Mouse (Mus musculus) CH12.LX (cell line): ENCODE measurements around the gene Slc22a7. TPM values are rescaled to one million over a fixed set of nuclear protein-coding genes. Genes with fewer than 3 reads are reported as not detected.

Source experiments
- DNase-seq: peaks from one replicate; pipeline ENCODE4 v3.0.0-alpha.2; 2013; ENCODE audit errors: extremely low read depth
- H3K27ac ChIP-seq: 2 replicates; pipeline ENCODE4 v1.5.1; 2012; ENCODE audit warnings: low read depth, mild to moderate bottlenecking, control low read depth, moderate library complexity; ENCODE audit not compliant: insufficient read depth
- H3K27me3 ChIP-seq: replicated peaks from 2 replicates; pipeline ENCODE3; 2012; ENCODE audit warnings: inconsistent platforms
- H3K36me3 ChIP-seq, 2 experiments: replicated peaks in 1 of 2; 2 replicates each; pipeline versions ENCODE3 to v1.6.1; 2012; ENCODE audit warnings: inconsistent platforms in 1 of 2, low read length in 1 of 2, mild to moderate bottlenecking in 1 of 2, mixed read lengths in 1 of 2, moderate library complexity in 1 of 2; ENCODE audit not compliant: control insufficient read depth in 1 of 2, insufficient read depth in 1 of 2
- H3K4me1 ChIP-seq, 2 experiments: 2 replicates each; pipeline ENCODE4 v1.6.1; 2012; ENCODE audit warnings: inconsistent platforms in 1 of 2, moderate library complexity in 1 of 2; ENCODE audit not compliant: insufficient read depth in 2 of 2, control insufficient read depth in 1 of 2
- H3K4me2 ChIP-seq: 2 replicates; pipeline ENCODE4 v1.6.1; 2012; ENCODE audit warnings: low read depth, mild to moderate bottlenecking, control low read depth; ENCODE audit not compliant: poor library complexity, insufficient read depth, severe bottlenecking
- H3K4me3 ChIP-seq, 3 experiments: fragments of 150-350 bp in 1 of 3; sonication (generic) in 1 of 3; replicated peaks in 1 of 3; 2 replicates each; pipeline versions ENCODE3 to v1.5.1; 2011 to 2012; ENCODE audit warnings: low read depth in 2 of 3, low read length in 2 of 3, mild to moderate bottlenecking in 2 of 3, moderate library complexity in 2 of 3, control low read depth in 1 of 3, improper control_type of control experiment in 1 of 3, inconsistent platforms in 1 of 3, mixed read lengths in 1 of 3; ENCODE audit not compliant: poor library complexity in 1 of 3
- H3K79me2 ChIP-seq: replicated peaks from 2 replicates; pipeline ENCODE4 v1.6.1; 2012; ENCODE audit warnings: mild to moderate bottlenecking, moderate library complexity; ENCODE audit not compliant: control insufficient read depth, poor library complexity, insufficient read depth, severe bottlenecking; ENCODE audit errors: extremely low read depth
- H3K9ac ChIP-seq: 2 replicates; pipeline ENCODE4 v1.6.1; 2012; ENCODE audit warnings: low read depth, mild to moderate bottlenecking, control low read depth, moderate library complexity; ENCODE audit not compliant: insufficient read depth
- H3K9me3 ChIP-seq: replicated peaks from 2 replicates; pipeline ENCODE3; 2012; ENCODE audit warnings: low read length, inconsistent platforms, mixed read lengths
- CHD2 ChIP-seq: IDR thresholded peaks from 2 replicates; pipeline ENCODE4 v1.6.1; 2011; ENCODE audit warnings: low read length, improper control_type of control experiment
- CTCF ChIP-seq, 2 experiments: IDR thresholded peaks in 1 of 2; conservative IDR thresholded peaks in 1 of 2; 2 replicates each; pipeline ENCODE4 v1.5.1; 2011 to 2012; ENCODE audit warnings: low read depth in 2 of 2, low read length in 2 of 2, improper control_type of control experiment in 1 of 2, inconsistent platforms in 1 of 2, mild to moderate bottlenecking in 1 of 2, moderate library complexity in 1 of 2
- E2F4 ChIP-seq: IDR thresholded peaks from 2 replicates; pipeline ENCODE4 v1.6.1; 2011; ENCODE audit warnings: low read depth, low read length, improper control_type of control experiment; ENCODE audit not compliant: insufficient replicate concordance
- ELF1 ChIP-seq: IDR thresholded peaks from 2 replicates; pipeline ENCODE4 v1.6.1; 2014; ENCODE audit warnings: low read depth, mild to moderate bottlenecking, inconsistent platforms, low read length, improper control_type of control experiment
- ETS1 ChIP-seq: conservative IDR thresholded peaks from 2 replicates; pipeline ENCODE4 v1.6.1; 2012; ENCODE audit warnings: low read depth, mild to moderate bottlenecking, inconsistent platforms, low read length, improper control_type of control experiment, moderate library complexity
- GABPA ChIP-seq: IDR thresholded peaks from 2 replicates; pipeline ENCODE4 v1.6.1; 2012; ENCODE audit warnings: low read depth, low read length, improper control_type of control experiment, inconsistent platforms; ENCODE audit not compliant: insufficient replicate concordance
- HCFC1 ChIP-seq: IDR thresholded peaks from 2 replicates; pipeline ENCODE4 v1.6.1; 2012; ENCODE audit warnings: low read depth, mild to moderate bottlenecking, inconsistent platforms, low read length, improper control_type of control experiment
- IRF4 ChIP-seq: IDR thresholded peaks from 2 replicates; pipeline ENCODE4 v1.6.1; 2014; ENCODE audit warnings: low read depth, mild to moderate bottlenecking, inconsistent platforms, low read length, improper control_type of control experiment
- KAT2A ChIP-seq: IDR thresholded peaks from 2 replicates; pipeline ENCODE4 v1.6.1; 2012; ENCODE audit warnings: low read length, improper control_type of control experiment, inconsistent platforms; ENCODE audit not compliant: insufficient replicate concordance
- MAFK ChIP-seq: IDR thresholded peaks from 2 replicates; pipeline ENCODE4 v1.6.1; 2011; ENCODE audit warnings: low read length, improper control_type of control experiment; ENCODE audit not compliant: insufficient replicate concordance
- MAX ChIP-seq: IDR thresholded peaks from 2 replicates; pipeline ENCODE4 v1.6.1; 2011; ENCODE audit warnings: low read length, improper control_type of control experiment
- MXI1 ChIP-seq: IDR thresholded peaks from 2 replicates; pipeline ENCODE4 v1.6.1; 2011; ENCODE audit warnings: mild to moderate bottlenecking, low read depth, low read length, improper control_type of control experiment
- MYC ChIP-seq: IDR thresholded peaks from 2 replicates; pipeline ENCODE4 v1.6.1; 2011; ENCODE audit warnings: low read depth, mild to moderate bottlenecking, improper control_type of control experiment, low read length
- NELFE ChIP-seq: IDR thresholded peaks from 2 replicates; pipeline ENCODE4 v1.6.1; 2011; ENCODE audit warnings: low read depth, low read length, improper control_type of control experiment
- NRF1 ChIP-seq: IDR thresholded peaks from 2 replicates; pipeline ENCODE4 v1.6.1; 2014; ENCODE audit warnings: low read depth, mild to moderate bottlenecking, inconsistent platforms, low read length, improper control_type of control experiment, moderate library complexity
- PAX5 ChIP-seq: IDR thresholded peaks from 2 replicates; pipeline ENCODE4 v1.6.1; 2012; ENCODE audit warnings: low read length, inconsistent platforms, mixed read lengths
- POLR2AphosphoS2 ChIP-seq: IDR thresholded peaks from 2 replicates; pipeline ENCODE4 v1.6.1; 2011; ENCODE audit warnings: low read depth, low read length, improper control_type of control experiment
- RAD21 ChIP-seq: IDR thresholded peaks from 2 replicates; pipeline ENCODE4 v1.6.1; 2011; ENCODE audit warnings: low read depth, mild to moderate bottlenecking, low read length, improper control_type of control experiment, moderate library complexity
- SIN3A ChIP-seq: IDR thresholded peaks from 2 replicates; pipeline ENCODE4 v1.6.1; 2012; ENCODE audit warnings: low read length, improper control_type of control experiment, inconsistent platforms
- SMC3 ChIP-seq: IDR thresholded peaks from 2 replicates; pipeline ENCODE4 v1.6.1; 2011; ENCODE audit warnings: low read depth, low read length, improper control_type of control experiment
- TBP ChIP-seq: conservative IDR thresholded peaks from 2 replicates; pipeline ENCODE4 v1.6.1; 2011; ENCODE audit warnings: low read depth, low read length, improper control_type of control experiment
- TCF12 ChIP-seq: IDR thresholded peaks from 2 replicates; pipeline ENCODE4 v1.6.1; 2014; ENCODE audit warnings: low read depth, mild to moderate bottlenecking, inconsistent platforms, low read length, improper control_type of control experiment
- USF1 ChIP-seq: IDR thresholded peaks from 2 replicates; pipeline ENCODE4 v1.6.1; 2014; ENCODE audit warnings: low read depth, mild to moderate bottlenecking, inconsistent platforms, low read length, improper control_type of control experiment
- ZKSCAN1 ChIP-seq: IDR thresholded peaks from 2 replicates; pipeline ENCODE4 v1.6.1; 2012; ENCODE audit warnings: low read depth, inconsistent platforms, low read length, improper control_type of control experiment, borderline replicate concordance
- ZNF384 ChIP-seq: IDR thresholded peaks from 2 replicates; pipeline ENCODE4 v1.6.1; 2012; ENCODE audit warnings: low read depth, low read length, improper control_type of control experiment, inconsistent platforms
- dilution Hi-C: fragments of 300-500 bp; cut with MboI; formaldehyde crosslinking; loops from 2 replicates; pipeline ENCODE4 v1.14.3; 2020; ENCODE audit warnings: low sequenced_read_pairs; ENCODE audit not compliant: extremely low pct_unique_long_range_greater_than_20kb, extremely low pct_ligation_motif_present
- in situ Hi-C: fragments of 300-500 bp; cut with MboI; formaldehyde crosslinking; loops from 3 replicates; pipeline ENCODE4 v1.14.3; 2019; ENCODE audit warnings: low sequenced_read_pairs, low pct_ligation_motif_present, low pct_unique_long_range_greater_than_20kb, mixed read lengths
- polyA plus RNA-seq: library from polyadenylated mRNA; unstranded; fragments of >175 nt; gene quantifications from 2 replicates; pipeline ENCODE4 v1.2.1, GENCODE M21; 2012; ENCODE audit warnings: low read depth; ENCODE audit not compliant: insufficient read length
- total RNA-seq, 2 experiments: library from RNA; depleted of rRNA; stranded (reverse); fragments of 300-350 nt in 1 of 2; fragments of >200 nt in 1 of 2; gene quantifications; 2 replicates each; pipeline ENCODE4 v1.2.3; 2012 to 2014

Slc22a7 gene
- total and polyA plus RNA-seq, 3 experiments: not detected

DNA sequence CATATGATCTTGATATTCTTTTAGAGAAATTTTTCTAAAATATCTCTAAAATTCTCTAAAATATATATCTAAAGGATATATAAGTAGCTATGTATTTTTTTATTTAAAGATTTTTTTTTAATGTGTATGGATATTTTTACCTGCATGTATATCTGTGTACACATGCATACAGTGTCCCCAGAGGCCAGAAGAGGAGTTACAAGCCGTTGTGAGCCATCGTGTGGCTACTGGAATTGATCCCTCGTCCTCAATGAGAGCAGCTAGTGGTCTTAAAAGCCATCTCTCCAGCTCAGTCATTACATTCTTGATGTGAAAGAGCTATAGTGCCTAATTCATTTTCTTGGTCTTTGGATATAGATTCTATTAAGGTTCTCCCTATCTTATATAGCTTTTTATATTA lies 29.8 kb downstream of the Slc22a7 start:
- no peak overlapping the region for H3K27ac ChIP-seq
- TF ChIP-seq NELFE: no peak
- TF ChIP-seq USF1: no peak
- TF ChIP-seq E2F4: no peak
- TF ChIP-seq POLR2AphosphoS2: no peak
- no peak for TF ChIP-seq ELF1
- no peak for TF ChIP-seq SMC3
- no peak for TF ChIP-seq MAX
- peak in 1 of 2 experiments; percentile 57; a peak in 3 of 4 replicates for TF ChIP-seq CTCF (conservative IDR thresholded peaks at IDR 0.05 in 1 of 2, IDR thresholded peaks at IDR 0.05 in 1 of 2; ENCODE audit: low read depth in 2 of 2, low read length in 2 of 2)
- no peak for TF ChIP-seq MYC
- no peak for TF ChIP-seq MXI1
- TF ChIP-seq RAD21: peak; percentile 28
- TF ChIP-seq PAX5: no peak
- TF ChIP-seq, all 38 proteins: peak for 2
- dilution Hi-C loops: no loop called here
- H3K79me2 ChIP-seq: no peaks in the 10 kb centered on the region
- no peak overlapping the region for H3K9ac ChIP-seq
- H3K36me3 ChIP-seq: peaks cover 6 to 19% of the 10 kb centered on the region in 2 experiments
- H3K4me3 ChIP-seq: no peak overlapping the region
- H3K4me1 ChIP-seq: no peaks in the 10 kb centered on the region
- peak; percentile 18 for DNase-seq
- H3K4me2 ChIP-seq: no peak overlapping the region
- in situ Hi-C loops: no loop called here
- H3K27me3 ChIP-seq: no peaks in the 10 kb centered on the region
- no peaks in the 10 kb centered on the region for H3K9me3 ChIP-seq

DNA sequence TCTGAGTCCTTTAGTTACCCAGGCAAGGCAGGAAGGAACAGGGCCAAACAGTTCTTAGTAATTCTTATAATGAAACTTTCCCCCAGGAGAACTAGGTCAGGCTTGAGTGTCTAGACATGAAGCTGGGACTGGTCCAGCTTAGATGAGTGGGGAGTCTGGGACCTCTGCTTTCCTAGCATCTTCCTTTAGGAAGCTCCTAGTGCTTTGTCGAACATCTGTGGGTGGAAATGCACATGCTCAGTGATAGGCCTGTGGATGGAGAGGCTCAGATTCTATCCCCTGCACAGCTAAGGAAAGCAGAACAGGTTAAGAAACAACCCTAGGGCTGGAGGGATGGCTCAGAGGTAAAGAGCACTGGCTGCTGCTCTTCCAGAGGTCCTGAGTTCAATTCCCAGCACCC lies 43.6 kb downstream of the Slc22a7 start:
- H3K4me1 ChIP-seq: no peaks in the 10 kb centered on the region
- no peak for DNase-seq
- H3K4me2 ChIP-seq: no peak overlapping the region
- no peak overlapping the region for H3K9ac ChIP-seq
- dilution Hi-C loops: no loop called here
- H3K36me3 ChIP-seq: peaks cover 0 to 13% of the 10 kb centered on the region in 2 experiments
- no peak for TF ChIP-seq NRF1
- TF ChIP-seq KAT2A: no peak
- no peak for TF ChIP-seq SMC3
- TF ChIP-seq HCFC1: no peak
- no peak for TF ChIP-seq ELF1
- TF ChIP-seq SIN3A: no peak
- TF ChIP-seq ZNF384: no peak
- TF ChIP-seq ZKSCAN1: no peak
- TF ChIP-seq IRF4: no peak
- TF ChIP-seq CHD2: no peak
- TF ChIP-seq TBP: no peak
- TF ChIP-seq CTCF (conservative IDR thresholded peaks at IDR 0.05 in 1 of 2, IDR thresholded peaks at IDR 0.05 in 1 of 2; ENCODE audit: low read depth in 2 of 2, low read length in 2 of 2): no peak
- TF ChIP-seq E2F4: no peak
- TF ChIP-seq ETS1: no peak
- TF ChIP-seq MAFK: no peak
- no peak for TF ChIP-seq TCF12
- no peak for TF ChIP-seq GABPA
- TF ChIP-seq, all 38 proteins: peak for 0
- Histone ChIP-seq H3K27me3 (no peaks in the 10 kb centered on the region), H3K79me2 (no peaks in the 10 kb centered on the region), H3K9me3 (no peaks in the 10 kb centered on the region), H3K27ac (no peak overlapping the region), H3K4me3 (no peak overlapping the region)
- in situ Hi-C loops: loop anchor here (10.0 kb wide), 1 partner anchor 60 kb away; no protein-coding TSS in a partner anchor
